Mouse (Mus musculus) kidney, postnatal 4 days (tissue): ENCODE data around the gene Slco6d1.
"Not testable (repeated sequence)": the region's sequence is repeated elsewhere in the genome, so short reads cannot be mapped to it uniquely, and the experiment has no call there.

Source experiments
- DNase-seq, 2 experiments: peaks; one replicate each; pipeline ENCODE4 v3.0.0; 2021; ENCODE audit warnings: mixed read lengths in 2 of 2

Gene Slco6d1

GRCm38 (mm10) chr1:98420824-98421223 lies at the start of gene Slco6d1:
Gene Slco6d1 (plus strand): TSS chr1:98421124.
- no peak for DNase-seq

- DNase-seq: no peak
Observed at GRCm38 (mm10) chr1:98392001-98392400, 28.9 kb upstream of the Slco6d1 start.

GRCm38 (mm10) chr1:98447929-98448328 lies 27.0 kb downstream of the Slco6d1 start:
- no peak for DNase-seq

- not testable (repeated sequence) for DNase-seq
Observed at GRCm38 (mm10) chr1:98459224-98459623, 38.3 kb downstream of the Slco6d1 start.

- not testable (repeated sequence) for DNase-seq
Observed at GRCm38 (mm10) chr1:98476381-98476780, 55.5 kb downstream of the Slco6d1 start.

GRCm38 (mm10) chr1:98479243-98479642 lies 58.3 kb downstream of the Slco6d1 start:
- DNase-seq: no peak

GRCm38 (mm10) chr1:98505982-98506381 lies 85.1 kb downstream of the Slco6d1 start:
- no peak for DNase-seq

GRCm38 (mm10) chr1:98522977-98523376 lies 102.1 kb downstream of the Slco6d1 start:
- peak in 1 of 2 experiments; percentile 2 for DNase-seq

GRCm38 (mm10) chr1:98523537-98523936 lies 102.6 kb downstream of the Slco6d1 start:
- no peak for DNase-seq

GRCm38 (mm10) chr1:98528368-98528767 lies 107.4 kb downstream of the Slco6d1 start:
- DNase-seq: not testable (repeated sequence)

GRCm38 (mm10) chr1:98545372-98545771 lies 124.4 kb downstream of the Slco6d1 start:
- DNase-seq: no peak

- no peak for DNase-seq
Observed at GRCm38 (mm10) chr1:98554388-98554787, 133.5 kb downstream of the Slco6d1 start.

- DNase-seq: no peak
Observed at GRCm38 (mm10) chr1:98565701-98566100, 144.8 kb downstream of the Slco6d1 start.
